Mouse (Mus musculus): ENCODE data around the gene B4galt2. TPM values are rescaled to one million over a fixed set of nuclear protein-coding genes. Genes with fewer than 3 reads are reported as not detected.

The B4galt2 gene
- polyA plus RNA-seq, 1 experiment from 2014 or later: 31.8 TPM

DNA sequence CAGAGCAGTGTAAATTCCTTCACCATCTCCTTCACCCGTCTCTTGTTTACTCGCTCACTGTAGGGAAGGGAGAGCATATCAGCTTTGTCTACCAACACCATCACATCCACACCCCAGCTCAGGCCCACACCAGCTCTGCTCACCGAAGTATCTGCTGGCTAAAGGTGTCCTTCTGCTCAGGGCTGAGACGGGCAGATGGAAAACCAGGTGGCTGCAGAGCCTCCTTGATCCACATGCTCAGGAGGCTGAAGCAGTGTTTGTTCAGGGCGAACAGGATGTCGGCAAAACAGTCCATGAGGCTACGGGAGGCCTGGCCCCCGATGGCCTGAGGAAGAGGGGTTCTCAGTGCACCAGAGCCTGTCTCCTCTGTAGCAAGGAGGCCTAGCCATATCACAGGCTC, 11.3 kb upstream of the B4galt2 start:
- ATAC-seq (ENCODE audit: insufficient read depth): no peak
- H3K4me3 ChIP-seq (ENCODE audit: low read depth, low read length): no peak overlapping the region

DNA sequence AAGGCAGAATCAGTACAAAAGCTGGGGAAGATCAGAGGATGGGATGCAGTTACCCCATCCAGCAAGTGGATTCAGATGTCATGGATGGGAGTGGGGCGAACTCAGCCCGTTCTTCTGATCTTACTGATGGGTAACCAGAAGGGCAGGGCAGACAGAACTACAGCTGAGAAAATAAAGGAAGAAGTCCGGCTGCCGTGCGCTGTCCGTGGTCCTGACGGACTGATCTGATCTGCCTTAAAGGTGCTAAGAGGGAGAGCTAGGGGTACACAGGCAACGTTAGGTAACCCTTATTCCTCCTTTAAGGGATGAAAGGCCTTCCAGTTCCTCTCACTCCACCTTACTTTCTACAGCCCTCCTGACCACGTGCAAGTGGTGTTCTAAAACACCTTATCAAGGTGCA, 10.1 kb upstream of the B4galt2 start:
- Histone ChIP-seq H3K4me2 (no peak overlapping the region), H3K4me1 (ENCODE audit: insufficient read depth) (no peaks in the 10 kb centered on the region), H3K4me3 (ENCODE audit: low read depth, low read length) (no peak overlapping the region), H3K27me3 (ENCODE audit: insufficient read depth, low read length) (no peaks in the 10 kb centered on the region), H3K9ac (no peak overlapping the region), H3K9me3 (ENCODE audit: low read depth, low read length) (no peaks in the 10 kb centered on the region), H3K36me3 (ENCODE audit: insufficient read depth) (peaks cover 48% of the 10 kb centered on the region), H3K27ac (ENCODE audit: low read depth) (no peak overlapping the region)
- DNase-seq (peak; percentile 87), ATAC-seq (ENCODE audit: insufficient read depth) (no peak)
- WGBS: 16% methylated on average over 9 of the region's 9 CpGs
- TF ChIP-seq CTCF (IDR thresholded peaks at IDR 0.05; ENCODE audit: low read depth): no peak

More for the DNA sequence above, 11.3 kb upstream of the B4galt2 start:
- H3K36me3 ChIP-seq (ENCODE audit: insufficient read depth): peaks cover 55% of the 10 kb centered on the region
- no peak for DNase-seq
- H3K9ac ChIP-seq: no peak overlapping the region
- H3K4me2 ChIP-seq: no peak overlapping the region
- no peaks in the 10 kb centered on the region for H3K4me1 ChIP-seq (ENCODE audit: insufficient read depth)
- WGBS: 81% methylated on average over 8 of the region's 8 CpGs
- no peak for TF ChIP-seq CTCF (IDR thresholded peaks at IDR 0.05; ENCODE audit: low read depth)
- no peak overlapping the region for H3K27ac ChIP-seq (ENCODE audit: low read depth)
- no peaks in the 10 kb centered on the region for H3K9me3 ChIP-seq (ENCODE audit: low read depth, low read length)
- no peaks in the 10 kb centered on the region for H3K27me3 ChIP-seq (ENCODE audit: insufficient read depth, low read length)

DNA sequence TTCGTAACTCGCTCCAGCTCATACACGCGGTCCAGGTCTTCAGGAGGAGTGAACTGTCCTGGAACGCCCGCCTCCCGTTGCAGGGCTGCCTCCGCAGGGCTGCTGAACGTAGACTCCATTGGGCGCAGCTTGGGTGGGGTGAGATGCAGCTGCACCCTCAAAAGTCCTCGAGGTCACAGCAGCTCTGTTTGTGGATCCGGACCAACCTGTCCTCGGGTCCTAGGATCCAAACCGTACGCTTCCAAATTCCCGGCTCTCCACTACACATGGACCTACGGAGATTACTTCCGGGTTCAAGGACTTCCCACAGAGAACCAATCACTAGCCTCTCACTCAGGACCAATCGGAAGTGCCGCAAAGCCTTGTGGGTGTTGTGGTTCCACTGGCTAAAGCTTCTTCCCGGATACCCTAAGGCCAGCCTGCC, 8.5 kb upstream of the B4galt2 start, which contains the start of gene Dph2:
Dph2 (minus strand) TSS at position 295 of the 424 bp plus-strand sequence.
- ATAC-seq (ENCODE audit: insufficient read depth) (peak; percentile 87), DNase-seq (peak; percentile 94)
- H3K27ac ChIP-seq (ENCODE audit: low read depth): no peak within 1 kb of the TSS

DNA sequence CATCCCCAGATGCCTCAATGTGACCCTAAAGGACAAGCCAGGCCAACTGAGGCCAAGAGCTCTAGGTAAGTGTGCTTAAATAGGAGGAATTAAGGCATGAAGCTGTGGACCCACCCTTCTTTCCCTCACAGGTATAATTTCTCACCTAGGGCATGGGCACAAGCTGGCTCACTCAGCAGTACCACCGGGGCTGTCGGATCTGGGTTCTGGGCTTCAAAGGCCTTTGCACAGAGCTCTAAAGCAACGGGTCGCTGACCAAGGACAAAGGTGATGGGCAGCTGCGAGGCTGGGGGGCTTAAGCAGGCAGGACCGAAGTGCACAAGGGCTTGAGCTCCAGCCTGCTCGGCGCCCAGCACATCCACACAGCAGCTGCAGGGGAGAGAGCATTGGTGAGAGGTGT, 7.5 kb upstream of the B4galt2 start:
- no peak for TF ChIP-seq CTCF (IDR thresholded peaks at IDR 0.05; ENCODE audit: low read depth)
- Histone ChIP-seq H3K27me3 (ENCODE audit: insufficient read depth, low read length) (no peaks in the 10 kb centered on the region), H3K4me2 (peak overlapping the region; percentile 78; the same call in 1 of the 2 replicates), H3K9ac (no peak overlapping the region), H3K4me1 (ENCODE audit: insufficient read depth) (peaks cover 5% of the 10 kb centered on the region), H3K27ac (ENCODE audit: low read depth) (no peak overlapping the region), H3K9me3 (ENCODE audit: low read depth, low read length) (no peaks in the 10 kb centered on the region), H3K4me3 (ENCODE audit: low read depth, low read length) (peak overlapping the region; percentile 78; the same call in 1 of the 2 replicates), H3K36me3 (ENCODE audit: insufficient read depth) (peaks cover 24% of the 10 kb centered on the region)
- DNase-seq (no peak), ATAC-seq (ENCODE audit: insufficient read depth) (no peak)
- 88% methylated on average over 8 of the region's 8 CpGs for WGBS

More for the DNA sequence above, 8.5 kb upstream of the B4galt2 start, which contains the start of gene Dph2:
- no peak for TF ChIP-seq CTCF (IDR thresholded peaks at IDR 0.05; ENCODE audit: low read depth)
- Histone ChIP-seq H3K27me3 (ENCODE audit: insufficient read depth, low read length) (no peaks in the 10 kb centered on the region), H3K4me3 (ENCODE audit: low read depth, low read length) (peak within 1 kb of the TSS; percentile 78), H3K36me3 (ENCODE audit: insufficient read depth) (peaks cover 34% of the 10 kb centered on the region), H3K4me1 (ENCODE audit: insufficient read depth) (no peaks in the 10 kb centered on the region), H3K4me2 (peak within 1 kb of the TSS; percentile 78), H3K9me3 (ENCODE audit: low read depth, low read length) (no peaks in the 10 kb centered on the region), H3K9ac (peak within 1 kb of the TSS; percentile 52)
- WGBS: under 1% methylated on average over 21 of the region's 21 CpGs

DNA sequence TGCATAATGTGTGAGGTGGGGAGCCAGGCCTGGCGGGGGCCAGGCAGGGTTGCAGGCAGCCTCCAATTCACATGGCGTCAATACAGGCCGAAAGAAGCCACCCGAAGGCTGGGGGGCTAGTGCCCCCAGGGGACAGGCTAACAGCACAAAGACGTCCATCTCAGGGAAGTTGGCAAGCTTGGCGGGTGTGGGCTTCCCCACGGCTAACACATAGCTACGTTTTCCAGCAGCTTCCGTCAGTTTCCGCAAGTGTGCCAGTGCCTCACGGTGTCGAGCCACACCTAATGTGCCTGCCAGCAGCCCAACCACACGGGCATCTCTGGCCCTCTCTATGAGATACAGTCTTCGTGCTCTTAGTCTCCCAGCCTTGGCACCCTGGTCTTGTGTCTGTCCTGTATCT, 6.7 kb upstream of the B4galt2 start:
- H3K27ac ChIP-seq (ENCODE audit: low read depth): no peak overlapping the region
- H3K9me3 ChIP-seq (ENCODE audit: low read depth, low read length): no peaks in the 10 kb centered on the region
- no peak for TF ChIP-seq CTCF (IDR thresholded peaks at IDR 0.05; ENCODE audit: low read depth)
- WGBS: 86% methylated on average over 14 of the region's 14 CpGs
- H3K4me3 ChIP-seq (ENCODE audit: low read depth, low read length): no peak overlapping the region
- DNase-seq: no peak
- ATAC-seq (ENCODE audit: insufficient read depth): no peak
- peaks cover 26% of the 10 kb centered on the region for H3K36me3 ChIP-seq (ENCODE audit: insufficient read depth)
- no peak overlapping the region for H3K4me2 ChIP-seq
- H3K27me3 ChIP-seq (ENCODE audit: insufficient read depth, low read length): no peaks in the 10 kb centered on the region
- H3K9ac ChIP-seq: no peak overlapping the region
- H3K4me1 ChIP-seq (ENCODE audit: insufficient read depth): peaks cover 5% of the 10 kb centered on the region

DNA sequence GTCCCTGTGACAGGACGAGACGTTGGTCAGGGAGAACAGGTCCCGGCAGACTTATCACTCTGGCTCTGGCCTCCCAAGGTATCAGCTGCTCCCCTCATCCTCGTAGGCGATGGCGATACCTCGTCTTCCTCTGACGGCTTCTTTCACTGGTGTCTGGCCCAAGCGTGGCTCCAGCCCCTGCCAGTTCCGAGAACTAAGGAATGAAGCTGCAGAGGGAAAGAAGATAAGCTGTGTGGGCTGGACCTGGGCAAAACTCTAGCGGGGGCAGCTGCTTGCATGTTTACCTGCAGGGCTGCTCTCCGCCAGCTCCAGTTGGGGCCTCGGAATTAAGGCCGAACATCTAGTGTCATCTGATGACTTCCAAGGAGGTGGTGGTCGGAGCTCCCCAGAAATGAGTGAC, 6.2 kb upstream of the B4galt2 start:
- Histone ChIP-seq H3K36me3 (ENCODE audit: insufficient read depth) (peaks cover 27% of the 10 kb centered on the region), H3K9ac (no peak overlapping the region), H3K4me3 (ENCODE audit: low read depth, low read length) (no peak overlapping the region), H3K4me1 (ENCODE audit: insufficient read depth) (peaks cover 5% of the 10 kb centered on the region), H3K27ac (ENCODE audit: low read depth) (no peak overlapping the region), H3K9me3 (ENCODE audit: low read depth, low read length) (no peaks in the 10 kb centered on the region), H3K4me2 (no peak overlapping the region), H3K27me3 (ENCODE audit: insufficient read depth, low read length) (no peaks in the 10 kb centered on the region)
- no peak for TF ChIP-seq CTCF (IDR thresholded peaks at IDR 0.05; ENCODE audit: low read depth)
- DNase-seq: no peak
- 88% methylated on average over 15 of the region's 15 CpGs for WGBS
- ATAC-seq (ENCODE audit: insufficient read depth): no peak

DNA sequence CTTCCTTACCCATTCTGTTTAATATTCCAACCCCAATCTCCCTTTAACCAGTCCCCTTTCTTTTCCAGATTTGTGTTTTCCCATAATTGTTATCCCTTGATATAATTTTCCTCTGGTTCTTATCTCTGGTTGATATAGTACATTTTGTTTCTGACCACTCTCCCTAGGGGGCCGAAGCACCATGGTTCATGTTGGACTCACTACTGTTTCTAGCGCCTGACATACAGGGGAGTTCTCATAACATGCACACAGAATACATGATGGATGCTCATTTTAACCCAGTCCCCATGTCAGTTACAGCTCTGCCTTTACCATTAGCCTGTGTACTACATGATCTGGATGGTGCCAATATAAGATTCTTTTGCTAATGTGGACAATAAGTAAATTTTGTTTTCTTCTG, 4.6 kb upstream of the B4galt2 start:
- no peaks in the 10 kb centered on the region for H3K27me3 ChIP-seq (ENCODE audit: insufficient read depth, low read length)
- ATAC-seq (ENCODE audit: insufficient read depth): no peak
- H3K4me2 ChIP-seq: no peak overlapping the region
- H3K36me3 ChIP-seq (ENCODE audit: insufficient read depth): peaks cover 26% of the 10 kb centered on the region
- no peaks in the 10 kb centered on the region for H3K9me3 ChIP-seq (ENCODE audit: low read depth, low read length)
- H3K27ac ChIP-seq (ENCODE audit: low read depth): no peak overlapping the region
- peak overlapping the region; percentile 95; the same call in 1 of the 2 replicates for H3K4me3 ChIP-seq (ENCODE audit: low read depth, low read length)
- peaks cover 8% of the 10 kb centered on the region for H3K4me1 ChIP-seq (ENCODE audit: insufficient read depth)
- WGBS: 72% methylated on average over 2 of the region's 2 CpGs
- H3K9ac ChIP-seq: no peak overlapping the region
- no peak for TF ChIP-seq CTCF (IDR thresholded peaks at IDR 0.05; ENCODE audit: low read depth)
- DNase-seq: no peak

Data from lung, embryonic 14.5 days (tissue).